Mouse (Mus musculus) cerebellum, adult 2 months (tissue): ENCODE measurements around the gene Tsga10ip. TPM values are rescaled to one million over a fixed set of nuclear protein-coding genes. Genes with fewer than 3 reads are reported as not detected.
A peak's percentile ranks its signal among the peaks of the same experiment; 100 is the strongest.

ENCODE experiments used
- DNase-seq, 2 experiments: peaks; one replicate each; pipeline ENCODE4 v3.0.0; 2021
- H3K27ac ChIP-seq: fragments of 200-500 bp; 2 replicates; pipeline ENCODE4 v1.5.1; 2012; ENCODE audit warnings: low read length, control low read depth, inconsistent platforms; ENCODE audit not compliant: insufficient read depth
- H3K27me3 ChIP-seq: fragments of 200-500 bp; 2 replicates; pipeline ENCODE4 v1.6.1; 2012; ENCODE audit warnings: inconsistent platforms, mild to moderate bottlenecking, low read length, moderate library complexity; ENCODE audit not compliant: control insufficient read depth, insufficient read depth
- H3K4me1 ChIP-seq: fragments of 200-500 bp; 2 replicates; pipeline ENCODE4 v1.6.1; 2011; ENCODE audit warnings: low read length; ENCODE audit not compliant: control insufficient read depth, insufficient read depth
- H3K4me3 ChIP-seq: fragments of 200-500 bp; replicated peaks from 2 replicates; pipeline ENCODE3; 2011; ENCODE audit warnings: mild to moderate bottlenecking, low read depth, low read length, control low read depth; ENCODE audit not compliant: insufficient read depth
- CTCF ChIP-seq: fragments of 200-500 bp; IDR thresholded peaks from 2 replicates; pipeline ENCODE4 v1.5.1; 2011; ENCODE audit warnings: low read depth, mild to moderate bottlenecking, control low read depth, low read length, moderate library complexity, borderline replicate concordance; ENCODE audit not compliant: insufficient read depth
- POLR2A ChIP-seq: fragments of 200-500 bp; IDR thresholded peaks from 2 replicates; pipeline ENCODE4 v1.6.1; 2011; ENCODE audit warnings: low read length, control low read depth, borderline replicate concordance; ENCODE audit not compliant: insufficient read depth
- WGBS: fragments of 180-500 bp; shearing (Covaris S2); methylation state at CpG from one replicate; pipeline ENCODE4 v1.1.7; 2018; 5-methylcytosine and 5-hydroxymethylcytosine counted together
- polyA plus RNA-seq: library from polyadenylated mRNA; depleted of rRNA; stranded (reverse); fragments of >200 nt; gene quantifications from 2 replicates; pipeline ENCODE4 v1.2.3, GENCODE M21; 2012

Tsga10ip gene
- polyA plus RNA-seq, 1 experiment, result not detected

DNA sequence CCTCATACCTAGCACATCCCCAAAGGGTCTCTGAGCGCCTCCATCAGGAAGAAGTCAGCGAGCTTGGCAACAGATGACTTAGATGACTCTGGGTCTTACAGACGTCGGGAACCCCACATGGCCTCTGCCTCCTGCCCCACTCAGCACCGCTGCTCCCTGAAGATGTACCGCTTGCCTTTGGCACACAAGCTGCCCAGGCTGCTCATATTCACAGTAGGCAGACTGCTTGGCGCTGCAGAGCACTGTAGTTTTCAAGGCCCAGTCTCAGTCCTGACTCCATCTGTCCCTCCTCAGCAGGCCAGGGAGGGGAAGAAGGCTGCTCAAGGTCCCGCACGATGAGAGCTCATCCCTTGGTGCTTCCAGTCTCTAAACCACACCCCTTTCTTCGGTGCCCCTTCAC is 19.9 kb upstream of the Tsga10ip start:
- H3K27ac ChIP-seq, result peak overlapping the region; percentile 59; the same call in 1 of the 2 replicates
- H3K4me3 ChIP-seq, result peak overlapping the region; percentile 13
- no peak for TF ChIP-seq POLR2A
- TF ChIP-seq CTCF, result no peak
- peak; percentile 53 to 69 for DNase-seq
- H3K27me3 ChIP-seq, result no peaks in the 10 kb centered on the region
- H3K4me1 ChIP-seq, result peaks cover 33% of the 10 kb centered on the region
- 13% methylated on average over 10 of the region's 10 CpGs for WGBS

- H3K27ac ChIP-seq, result peak overlapping the region; percentile 59; the same call in 1 of the 2 replicates
These were observed 19.5 kb upstream of the Tsga10ip start for GRCm38 (mm10) chr19:5421784-5422183.

GRCm38 (mm10) chr19:5420579-5420978 is 18.3 kb upstream of the Tsga10ip start:
- no peak for DNase-seq
- Histone ChIP-seq H3K27me3 (no peaks in the 10 kb centered on the region), H3K4me1 (peaks cover 20% of the 10 kb centered on the region), H3K27ac (0 out of 2 replicates have a peak overlapping the region, but pooled peaks have one; percentile 8), H3K4me3 (no peak overlapping the region)
- no peak for TF ChIP-seq POLR2A
- 87% methylated on average over 6 of the region's 6 CpGs for WGBS

More at GRCm38 (mm10) chr19:5421784-5422183, 19.5 kb upstream of the Tsga10ip start:
- H3K4me3 ChIP-seq, result peak overlapping the region; percentile 13
- TF ChIP-seq CTCF (no peak), POLR2A (no peak)
- no peak for DNase-seq
- WGBS, result 55% methylated on average over 5 of the region's 5 CpGs
- H3K27me3 ChIP-seq, result no peaks in the 10 kb centered on the region
- peaks cover 28% of the 10 kb centered on the region for H3K4me1 ChIP-seq

- Histone ChIP-seq H3K27ac (no peak overlapping the region), H3K4me3 (no peak overlapping the region), H3K27me3 (no peaks in the 10 kb centered on the region), H3K4me1 (peaks cover 20% of the 10 kb centered on the region)
- TF ChIP-seq CTCF, result no peak
- TF ChIP-seq POLR2A, result no peak
- 92% methylated on average over 9 of the region's 9 CpGs for WGBS
- DNase-seq, result no peak
These were observed 17.3 kb upstream of the Tsga10ip start for GRCm38 (mm10) chr19:5419630-5420029.

- no peak for DNase-seq
- no peak overlapping the region for H3K4me3 ChIP-seq
- no peaks in the 10 kb centered on the region for H3K27me3 ChIP-seq
- peaks cover 20% of the 10 kb centered on the region for H3K4me1 ChIP-seq
- no peak overlapping the region for H3K27ac ChIP-seq
- 95% methylated on average over 8 of the region's 8 CpGs for WGBS
- no peak for TF ChIP-seq CTCF
- TF ChIP-seq POLR2A, result no peak
These were observed 16.6 kb upstream of the Tsga10ip start for GRCm38 (mm10) chr19:5418750-5419466.

DNA sequence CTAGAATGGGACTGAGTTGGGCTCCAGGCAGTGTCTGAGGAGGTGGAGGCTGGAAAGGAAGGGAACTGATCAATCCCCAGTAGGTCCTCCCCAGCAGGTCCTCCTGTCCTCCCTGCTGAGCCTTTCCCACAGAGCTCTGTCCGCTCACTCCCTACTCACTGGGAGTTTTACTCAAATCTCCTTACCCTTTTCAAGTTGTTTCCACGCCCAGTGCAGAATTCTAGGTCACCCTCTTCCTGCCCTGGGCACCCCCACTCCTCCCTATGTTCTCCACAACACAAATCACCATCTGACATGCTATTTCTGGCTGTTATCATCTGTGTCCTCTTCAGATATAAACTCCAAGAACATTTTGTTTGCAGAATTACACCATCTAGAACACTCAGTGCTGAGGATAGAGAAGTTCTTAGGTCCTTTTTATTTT is 12.2 kb upstream of the Tsga10ip start:
- no peaks in the 10 kb centered on the region for H3K4me1 ChIP-seq
- WGBS, result 39% methylated on average over 2 of the region's 2 CpGs
- no peaks in the 10 kb centered on the region for H3K27me3 ChIP-seq
- no peak for TF ChIP-seq POLR2A
- no peak for TF ChIP-seq CTCF
- H3K27ac ChIP-seq, result no peak overlapping the region
- DNase-seq, result no peak
- no peak overlapping the region for H3K4me3 ChIP-seq

GRCm38 (mm10) chr19:5413840-5414239 is 11.5 kb upstream of the Tsga10ip start:
- no peak for TF ChIP-seq POLR2A
- no peak for TF ChIP-seq CTCF
- no peaks in the 10 kb centered on the region for H3K4me1 ChIP-seq
- no peak overlapping the region for H3K27ac ChIP-seq

DNA sequence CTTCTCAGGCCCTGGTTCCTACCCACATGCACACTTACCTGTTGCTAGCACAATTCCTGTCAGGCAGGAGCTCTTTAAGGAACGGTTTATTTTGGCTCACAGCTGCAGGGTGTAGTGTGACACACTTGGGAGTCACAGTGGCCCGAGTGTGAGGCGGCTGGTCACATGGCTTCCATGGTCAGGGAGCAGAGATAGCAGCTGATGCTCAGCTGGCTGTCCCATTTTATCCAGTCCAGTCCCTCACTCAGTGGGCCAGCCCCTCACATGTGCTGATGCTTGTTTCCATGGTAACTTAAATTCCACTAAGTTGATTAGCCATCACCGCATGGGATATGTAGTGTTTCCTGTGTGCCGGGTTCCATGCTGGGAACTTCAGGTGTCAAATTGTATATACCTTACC is 9.6 kb upstream of the Tsga10ip start:
- no peaks in the 10 kb centered on the region for H3K4me1 ChIP-seq
- WGBS, result 39% methylated on average over 5 of the region's 5 CpGs
- DNase-seq, result no peak
- no peaks in the 10 kb centered on the region for H3K27me3 ChIP-seq
- no peak overlapping the region for H3K27ac ChIP-seq
- TF ChIP-seq POLR2A (no peak), CTCF (no peak)
- H3K4me3 ChIP-seq, result no peak overlapping the region

More at GRCm38 (mm10) chr19:5413840-5414239, 11.5 kb upstream of the Tsga10ip start:
- Histone ChIP-seq H3K27me3 (no peaks in the 10 kb centered on the region), H3K4me3 (no peak overlapping the region)
- 72% methylated on average over 4 of the region's 4 CpGs for WGBS
- no peak for DNase-seq
